Mouse (Mus musculus) layer of hippocampus, adult 11-12 months (tissue): Measurements from ENCODE around the gene Tas2r122.
"Not testable (repeated sequence)": the region's sequence is repeated elsewhere in the genome, so short reads cannot be mapped to it uniquely, and the experiment has no call there.

Experiments
- DNase-seq: peaks from one replicate; pipeline ENCODE4 v3.0.0; 2022; ENCODE audit warnings: low spot score

The Tas2r122 gene

DNA sequence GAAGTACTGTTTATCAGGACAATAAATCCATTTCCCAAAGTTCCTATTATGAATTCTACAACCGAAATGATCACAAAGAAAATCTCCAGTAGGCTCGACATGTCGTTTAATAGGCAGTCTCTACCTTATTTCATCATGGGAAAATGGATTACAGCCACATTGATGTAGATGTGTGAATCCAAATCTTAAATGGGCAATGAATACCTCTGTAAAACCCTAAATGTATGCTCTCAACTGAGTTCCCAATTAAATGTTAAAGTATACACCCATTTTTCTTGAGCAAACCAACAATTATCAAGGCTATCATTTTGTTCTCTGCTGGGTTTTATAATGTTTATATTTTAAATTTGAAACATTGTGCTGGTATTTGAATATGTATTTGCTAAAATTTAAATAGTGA, at the start of gene Tas2r122:
Tas2r122 (minus strand) TSS at position 101 of the 400 bp plus-strand sequence.
- DNase-seq = no peak

DNA sequence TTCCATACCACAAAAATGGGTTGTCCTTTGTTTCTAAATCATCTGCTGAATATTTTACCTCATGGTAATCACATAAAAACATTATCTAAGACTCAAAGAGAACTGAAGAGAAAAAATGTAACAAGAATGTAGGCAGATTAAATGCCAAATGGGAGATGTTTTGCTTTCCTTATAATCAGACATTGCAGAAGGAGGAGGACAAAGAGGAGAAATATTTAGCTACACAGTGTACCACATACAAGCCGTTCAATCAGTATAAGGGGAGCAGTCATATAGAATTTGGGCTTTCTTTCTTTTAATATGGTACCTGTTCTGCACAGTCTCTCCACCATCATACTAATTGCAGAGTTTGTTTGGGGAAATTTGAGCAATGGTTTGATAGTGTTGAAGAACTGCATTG, 42.7 kb upstream of the Tas2r122 start, which contains the start of gene Tas2r124:
Tas2r124 (plus strand) TSS at position 301 of the 400 bp plus-strand sequence.
- DNase-seq = no peak

DNA sequence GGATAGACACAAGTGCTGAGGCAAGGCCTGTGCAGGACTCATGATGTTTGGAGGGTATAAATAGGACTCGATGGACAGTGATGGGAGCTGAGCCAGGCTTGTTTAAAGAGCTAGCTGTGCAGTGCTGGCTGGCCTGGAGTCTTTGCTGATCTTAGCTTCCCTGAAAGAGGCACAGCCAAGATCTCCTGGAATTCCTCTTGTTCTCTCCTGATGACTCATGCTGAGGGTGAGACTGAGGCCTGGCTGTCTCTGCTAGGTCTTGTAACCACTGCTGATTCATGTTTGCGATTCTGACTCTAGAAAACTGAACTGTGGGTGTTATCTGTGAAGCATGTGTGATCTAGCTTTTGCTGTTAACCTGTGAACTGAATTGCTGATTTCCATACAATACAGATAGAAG, 38.5 kb upstream of the Tas2r122 start:
- no peak for DNase-seq

DNA sequence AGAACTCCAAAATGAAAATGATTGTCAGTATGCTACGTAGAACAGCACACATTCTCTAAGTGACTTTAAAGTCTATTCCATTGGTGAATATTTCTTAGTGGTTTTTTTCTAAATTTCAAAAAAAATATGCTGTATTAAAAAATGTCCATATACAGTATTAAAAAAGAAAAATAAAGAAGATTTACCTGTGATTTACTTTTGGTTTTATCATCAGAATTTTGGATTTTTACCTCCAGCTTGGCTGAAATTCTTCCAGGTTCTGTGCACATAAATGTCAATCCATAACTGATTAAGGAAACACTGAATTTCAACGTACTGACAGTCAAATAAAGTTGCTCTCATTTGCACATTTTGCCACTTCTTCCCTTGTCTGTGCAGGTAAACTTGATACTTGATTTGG, 26.2 kb upstream of the Tas2r122 start, which contains the start of gene Tas2r115:
Tas2r115 (minus strand) TSS at position 101 of the 400 bp plus-strand sequence.
- no peak for DNase-seq

DNA sequence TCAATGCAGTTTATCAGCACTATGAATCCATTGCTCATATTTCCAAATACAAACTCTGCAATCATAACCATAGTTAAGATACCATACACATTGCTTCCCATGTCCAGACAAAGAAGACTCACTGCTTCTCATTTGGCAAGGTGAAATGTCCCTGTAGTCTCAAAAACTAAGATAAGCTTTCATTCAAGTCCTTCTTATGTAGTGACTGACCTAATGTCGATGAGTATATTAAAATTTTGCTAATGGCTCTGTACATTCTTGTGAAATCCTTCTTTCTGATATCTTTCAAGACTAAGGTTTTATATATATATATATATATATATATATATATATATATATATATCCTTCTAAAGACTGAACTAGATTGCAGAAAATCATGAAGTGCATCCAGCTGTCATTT, 10.8 kb downstream of the Tas2r122 start, which contains the start of gene Tas2r121:
Tas2r121 (minus strand) TSS at position 101 of the 400 bp plus-strand sequence.
- no peak for DNase-seq

DNA sequence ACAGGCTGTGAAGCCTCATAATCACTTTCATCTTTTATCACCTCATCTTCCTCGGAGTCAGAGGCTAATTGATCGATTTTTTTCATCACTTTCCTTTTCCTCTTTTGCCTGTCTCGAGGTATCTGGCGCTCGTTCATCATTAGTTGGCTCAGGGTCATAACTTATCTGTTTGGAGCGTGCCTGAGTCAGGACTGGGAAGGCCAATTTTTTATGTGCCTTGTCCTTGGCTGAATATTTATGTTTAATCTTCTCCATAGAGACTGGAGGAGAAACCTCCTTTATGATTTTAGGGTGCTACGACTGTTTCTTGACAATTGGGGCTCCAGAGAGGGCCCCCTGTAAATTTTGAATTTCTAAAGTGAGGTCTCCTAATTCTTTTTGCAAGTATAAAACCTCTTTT, 20.1 kb downstream of the Tas2r122 start:
- DNase-seq = not testable (repeated sequence)
